Mouse (Mus musculus) midbrain, embryonic 11.5 days (tissue): Measurements from ENCODE around the gene Gm13695. TPM values are rescaled to one million over a fixed set of nuclear protein-coding genes. Genes with fewer than 3 reads are reported as not detected.
"Not testable (repeated sequence)": the region's sequence is repeated elsewhere in the genome, so short reads cannot be mapped to it uniquely, and the experiment has no call there.

Experiments used
- ATAC-seq: fragments of 200-750 bp; cut with Nextera tagmentation; 2 replicates; pipeline ENCODE4 v1.8.0; 2017; ENCODE audit warnings: moderate TSS enrichment, moderate library complexity; ENCODE audit not compliant: low FRiP score
- DNase-seq: peaks from one replicate; pipeline ENCODE4 v3.0.0; 2015; ENCODE audit warnings: low spot score; ENCODE audit errors: missing footprints
- H3K27ac ChIP-seq: fragments of 300-500 bp; sonication (generic); 2 replicates; pipeline ENCODE4 v1.5.1; 2014; ENCODE audit warnings: low read depth, low read length
- H3K27me3 ChIP-seq: fragments of 300-500 bp; sonication (generic); 2 replicates; pipeline ENCODE4 v1.6.1; 2014; ENCODE audit warnings: mild to moderate bottlenecking, low read length, moderate library complexity, mixed read lengths; ENCODE audit not compliant: control insufficient read depth, insufficient read depth
- H3K36me3 ChIP-seq: fragments of 300-500 bp; sonication (generic); 2 replicates; pipeline ENCODE4 v1.6.1; 2014; ENCODE audit warnings: mild to moderate bottlenecking, low read length, moderate library complexity, mixed read lengths; ENCODE audit not compliant: control insufficient read depth, insufficient read depth
- H3K4me1 ChIP-seq: fragments of 300-500 bp; sonication (generic); 2 replicates; pipeline ENCODE4 v1.6.1; 2014; ENCODE audit warnings: low read length; ENCODE audit not compliant: control insufficient read depth, insufficient read depth
- H3K4me2 ChIP-seq: fragments of 300-500 bp; sonication (generic); 2 replicates; pipeline ENCODE4 v1.6.1; 2014; ENCODE audit warnings: mild to moderate bottlenecking, moderate library complexity
- H3K4me3 ChIP-seq: fragments of 300-500 bp; sonication (generic); 2 replicates; pipeline ENCODE4 v1.5.1; 2014; ENCODE audit warnings: low read depth, low read length
- H3K9ac ChIP-seq: fragments of 300-500 bp; sonication (generic); 2 replicates; pipeline ENCODE4 v1.6.1; 2014; ENCODE audit warnings: low read length
- H3K9me3 ChIP-seq: fragments of 300-500 bp; sonication (generic); 2 replicates; pipeline ENCODE4 v1.6.1; 2016; ENCODE audit warnings: low read length; ENCODE audit not compliant: control insufficient read depth
- WGBS: fragments of 180-500 bp; shearing (Covaris S2); extraction: QIAGEN DNeasy Blood & Tissue Kit; methylation state at CpG from one replicate; pipeline ENCODE4 v1.1.7; 2014; 5-methylcytosine and 5-hydroxymethylcytosine counted together
- polyA plus RNA-seq: library from polyadenylated mRNA; unstranded; fragments of >200 nt; fragmentation: Nextera tagmentation; extraction: Ambion mirVana; gene quantifications from 2 replicates; pipeline ENCODE4 v1.2.1, GENCODE M21; 2014

Gene Gm13695
- not detected in 2 replicates for polyA plus RNA-seq

- H3K4me1 ChIP-seq, H3K9me3 ChIP-seq, H3K4me3 ChIP-seq, DNase-seq, H3K4me2 ChIP-seq, H3K27me3 ChIP-seq, H3K27ac ChIP-seq, ATAC-seq, H3K36me3 ChIP-seq, H3K9ac ChIP-seq: not testable (repeated sequence)
- WGBS, result no CpG with 5 or more reads among the region's 6 CpGs
Observed at GRCm38 (mm10) chr2:83967013-83967412, at the start of gene Gm13695. Gm13695 (plus strand) TSS chr2:83967313.

GRCm38 (mm10) chr2:83929478-83930088, 37.5 kb upstream of the Gm13695 start:
- no peak for DNase-seq
- no peak for ATAC-seq
- H3K4me2 ChIP-seq, result no peak overlapping the region
- no peaks in the 10 kb centered on the region for H3K9me3 ChIP-seq
- H3K36me3 ChIP-seq, result no peaks in the 10 kb centered on the region
- H3K4me3 ChIP-seq, result no peak overlapping the region
- H3K4me1 ChIP-seq, result no peaks in the 10 kb centered on the region
- no peak overlapping the region for H3K9ac ChIP-seq
- H3K27me3 ChIP-seq, result no peaks in the 10 kb centered on the region
- WGBS, result 31% methylated on average over 2 of the region's 2 CpGs
- no peak overlapping the region for H3K27ac ChIP-seq

GRCm38 (mm10) chr2:83940931-83941361, 26.2 kb upstream of the Gm13695 start, which contains the start of gene Zswim2:
Zswim2 (minus strand) TSS chr2:83941228.
- no peaks in the 10 kb centered on the region for H3K9me3 ChIP-seq
- H3K36me3 ChIP-seq, result no peaks in the 10 kb centered on the region
- H3K4me2 ChIP-seq, result peak within 1 kb of the TSS; percentile 26
- no peak within 1 kb of the TSS for H3K4me3 ChIP-seq
- no peak within 1 kb of the TSS for H3K27ac ChIP-seq
- no peaks in the 10 kb centered on the region for H3K27me3 ChIP-seq
- H3K9ac ChIP-seq, result no peak within 1 kb of the TSS
- ATAC-seq (peak; percentile 99), DNase-seq (peak; percentile 98)
- H3K4me1 ChIP-seq, result no peaks in the 10 kb centered on the region
- WGBS, result 0% methylated on average over 20 of the region's 20 CpGs

GRCm38 (mm10) chr2:83941378-83941777, 25.7 kb upstream of the Gm13695 start:
- 50% methylated on average over 3 of the region's 3 CpGs for WGBS
- H3K4me1 ChIP-seq, result no peaks in the 10 kb centered on the region
- ATAC-seq, result peak; percentile 51
- H3K27me3 ChIP-seq, result no peaks in the 10 kb centered on the region
- no peak for DNase-seq
- peak overlapping the region; percentile 26; the same call in 1 of the 2 replicates for H3K4me2 ChIP-seq
- no peak overlapping the region for H3K27ac ChIP-seq
- H3K4me3 ChIP-seq, result no peak overlapping the region
- H3K36me3 ChIP-seq, result no peaks in the 10 kb centered on the region
- H3K9ac ChIP-seq, result no peak overlapping the region
- H3K9me3 ChIP-seq, result no peaks in the 10 kb centered on the region

GRCm38 (mm10) chr2:83941792-83942191, 25.3 kb upstream of the Gm13695 start:
- H3K9ac ChIP-seq, result no peak overlapping the region
- no peaks in the 10 kb centered on the region for H3K4me1 ChIP-seq
- no peaks in the 10 kb centered on the region for H3K9me3 ChIP-seq
- no peak for DNase-seq
- no peak for ATAC-seq
- no peaks in the 10 kb centered on the region for H3K27me3 ChIP-seq
- H3K36me3 ChIP-seq, result no peaks in the 10 kb centered on the region
- no peak overlapping the region for H3K27ac ChIP-seq
- no peak overlapping the region for H3K4me3 ChIP-seq
- no peak overlapping the region for H3K4me2 ChIP-seq
- WGBS, result 76% methylated on average over 4 of the region's 4 CpGs

GRCm38 (mm10) chr2:83955393-83955792, 11.7 kb upstream of the Gm13695 start, which contains the start of gene Gm13698:
Gm13698 (plus strand) TSS chr2:83955693.
- not testable (repeated sequence) for H3K27me3 ChIP-seq, H3K9ac ChIP-seq, H3K9me3 ChIP-seq, H3K4me2 ChIP-seq, H3K36me3 ChIP-seq, H3K4me3 ChIP-seq, H3K4me1 ChIP-seq, H3K27ac ChIP-seq, ATAC-seq, DNase-seq
- WGBS, result no CpG with 5 or more reads among the region's 6 CpGs

GRCm38 (mm10) chr2:83961203-83961602, 5.9 kb upstream of the Gm13695 start, which contains the start of gene Gm13693:
Gm13693 (plus strand) TSS chr2:83961503.
- WGBS, result no CpG with 5 or more reads among the region's 6 CpGs
- not testable (repeated sequence) for H3K9me3 ChIP-seq, H3K36me3 ChIP-seq, H3K27ac ChIP-seq, H3K4me3 ChIP-seq, H3K27me3 ChIP-seq, H3K9ac ChIP-seq, H3K4me1 ChIP-seq, H3K4me2 ChIP-seq, ATAC-seq, DNase-seq

GRCm38 (mm10) chr2:83972823-83973222, 5.7 kb downstream of the Gm13695 start, which contains the start of gene Gm13696:
Gm13696 (plus strand) TSS chr2:83973123.
- H3K9ac ChIP-seq, ATAC-seq, H3K36me3 ChIP-seq, H3K4me1 ChIP-seq, DNase-seq, H3K27me3 ChIP-seq, H3K9me3 ChIP-seq, H3K4me2 ChIP-seq, H3K27ac ChIP-seq, H3K4me3 ChIP-seq: not testable (repeated sequence)
- WGBS, result no CpG with 5 or more reads among the region's 6 CpGs

GRCm38 (mm10) chr2:83978633-83979032, 11.5 kb downstream of the Gm13695 start, which contains the start of gene Gm13694:
Gm13694 (plus strand) TSS chr2:83978933.
- not testable (repeated sequence) for DNase-seq

More at GRCm38 (mm10) chr2:83978633-83979032, 11.5 kb downstream of the Gm13695 start, which contains the start of gene Gm13694:
- not testable (repeated sequence) for H3K4me3 ChIP-seq, H3K4me2 ChIP-seq, H3K9me3 ChIP-seq, H3K9ac ChIP-seq, H3K4me1 ChIP-seq, ATAC-seq, H3K27ac ChIP-seq, H3K27me3 ChIP-seq, H3K36me3 ChIP-seq
- WGBS, result no CpG with 5 or more reads among the region's 6 CpGs
